Mouse (Mus musculus): Measurements from ENCODE around the gene Zfp654. TPM values are rescaled to one million over a fixed set of nuclear protein-coding genes. Genes with fewer than 3 reads are reported as not detected.

Gene Zfp654
- polyA plus RNA-seq, 1 experiment from 2014 or later: 8.0 TPM

GRCm38 (mm10) chr16:64856946-64857345, 5.5 kb upstream of the Zfp654 start:
- Histone ChIP-seq H3K4me3 (ENCODE audit: low read depth, low read length) (no peak overlapping the region), H3K27me3 (ENCODE audit: insufficient read depth, low read length) (no peaks in the 10 kb centered on the region), H3K27ac (ENCODE audit: low read depth) (no peak overlapping the region), H3K9me3 (ENCODE audit: low read depth, low read length) (no peaks in the 10 kb centered on the region), H3K9ac (no peak overlapping the region), H3K4me1 (ENCODE audit: insufficient read depth) (0 out of 2 replicates have a peak, but pooled peaks cover 2% of the 10 kb centered on the region), H3K36me3 (ENCODE audit: insufficient read depth) (peaks cover 41% of the 10 kb centered on the region), H3K4me2 (no peak overlapping the region)
- no peak for DNase-seq
- no peak for TF ChIP-seq CTCF (IDR thresholded peaks at IDR 0.05; ENCODE audit: low read depth)
- no peak for ATAC-seq (ENCODE audit: insufficient read depth)
- WGBS: 85% methylated on average over 3 of the region's 3 CpGs

- WGBS: 4% methylated on average over 14 of the region's 14 CpGs
- Histone ChIP-seq H3K9ac (peak overlapping the region; percentile 87), H3K27me3 (ENCODE audit: insufficient read depth, low read length) (no peaks in the 10 kb centered on the region), H3K4me3 (ENCODE audit: low read depth, low read length) (peak overlapping the region; percentile 94), H3K27ac (ENCODE audit: low read depth) (peak overlapping the region; percentile 97), H3K36me3 (ENCODE audit: insufficient read depth) (peaks cover 37% of the 10 kb centered on the region), H3K4me1 (ENCODE audit: insufficient read depth) (0 out of 2 replicates have a peak, but pooled peaks cover 2% of the 10 kb centered on the region), H3K4me2 (peak overlapping the region; percentile 75), H3K9me3 (ENCODE audit: low read depth, low read length) (no peaks in the 10 kb centered on the region)
- DNase-seq: no peak
- no peak for ATAC-seq (ENCODE audit: insufficient read depth)
- no peak for TF ChIP-seq CTCF (IDR thresholded peaks at IDR 0.05; ENCODE audit: low read depth)
These were observed 1.4 kb upstream of the Zfp654 start for GRCm38 (mm10) chr16:64852891-64853290.

GRCm38 (mm10) chr16:64852441-64852871, 1.0 kb upstream of the Zfp654 start:
- peak overlapping the region; percentile 87 for H3K9ac ChIP-seq
- no peaks in the 10 kb centered on the region for H3K27me3 ChIP-seq (ENCODE audit: insufficient read depth, low read length)
- 0 out of 2 replicates have a peak, but pooled peaks cover 2% of the 10 kb centered on the region for H3K4me1 ChIP-seq (ENCODE audit: insufficient read depth)
- ATAC-seq (ENCODE audit: insufficient read depth): peak; percentile 10
- under 1% methylated on average over 52 of the region's 53 CpGs for WGBS
- peak overlapping the region; percentile 75 for H3K4me2 ChIP-seq
- H3K36me3 ChIP-seq (ENCODE audit: insufficient read depth): peaks cover 33% of the 10 kb centered on the region
- H3K4me3 ChIP-seq (ENCODE audit: low read depth, low read length): peak overlapping the region; percentile 94
- no peak for TF ChIP-seq CTCF (IDR thresholded peaks at IDR 0.05; ENCODE audit: low read depth)
- H3K27ac ChIP-seq (ENCODE audit: low read depth): peak overlapping the region; percentile 97
- H3K9me3 ChIP-seq (ENCODE audit: low read depth, low read length): no peaks in the 10 kb centered on the region
- peak; percentile 57 for DNase-seq

- Histone ChIP-seq H3K4me3 (ENCODE audit: low read depth, low read length) (peak overlapping the region; percentile 94), H3K9ac (peak overlapping the region; percentile 95), H3K4me1 (ENCODE audit: insufficient read depth) (0 out of 2 replicates have a peak, but pooled peaks cover 2% of the 10 kb centered on the region), H3K27ac (ENCODE audit: low read depth) (peak overlapping the region; percentile 92), H3K9me3 (ENCODE audit: low read depth, low read length) (no peaks in the 10 kb centered on the region), H3K27me3 (ENCODE audit: insufficient read depth, low read length) (no peaks in the 10 kb centered on the region), H3K4me2 (peak overlapping the region; percentile 88), H3K36me3 (ENCODE audit: insufficient read depth) (peaks cover 22% of the 10 kb centered on the region)
- ATAC-seq (ENCODE audit: insufficient read depth) (peak; percentile 52), DNase-seq (no peak)
- no peak for TF ChIP-seq CTCF (IDR thresholded peaks at IDR 0.05; ENCODE audit: low read depth)
- 0% methylated on average over 30 of the region's 45 CpGs for WGBS
These were observed 328 bp downstream of the Zfp654 start for GRCm38 (mm10) chr16:64851085-64851562.

- Histone ChIP-seq H3K27me3 (ENCODE audit: insufficient read depth, low read length) (no peaks in the 10 kb centered on the region), H3K4me1 (ENCODE audit: insufficient read depth) (0 out of 2 replicates have a peak, but pooled peaks cover 2% of the 10 kb centered on the region), H3K9me3 (ENCODE audit: low read depth, low read length) (no peaks in the 10 kb centered on the region), H3K27ac (ENCODE audit: low read depth) (peak overlapping the region; percentile 92; the same call in 1 of the 2 replicates), H3K9ac (peak overlapping the region; percentile 95), H3K4me2 (peak overlapping the region; percentile 88), H3K36me3 (ENCODE audit: insufficient read depth) (peaks cover 15% of the 10 kb centered on the region), H3K4me3 (ENCODE audit: low read depth, low read length) (peak overlapping the region; percentile 94)
- DNase-seq (peak; percentile 48), ATAC-seq (ENCODE audit: insufficient read depth) (peak; percentile 0; the same call in 1 of the 2 replicates)
- WGBS: 1% methylated on average over 16 of the region's 16 CpGs
- TF ChIP-seq CTCF (IDR thresholded peaks at IDR 0.05; ENCODE audit: low read depth): no peak
These were observed 966 bp downstream of the Zfp654 start for GRCm38 (mm10) chr16:64850287-64851084.

GRCm38 (mm10) chr16:64845947-64846346, 5.5 kb downstream of the Zfp654 start:
- whole genome bisulfite sequencing: 82% methylated on average over 8 of the region's 8 CpGs

GRCm38 (mm10) chr16:64842374-64842729, 9.1 kb downstream of the Zfp654 start:
- no peaks in the 10 kb centered on the region for H3K36me3 ChIP-seq (ENCODE audit: insufficient read depth)
- H3K9me3 ChIP-seq (ENCODE audit: low read depth, low read length): no peaks in the 10 kb centered on the region
- no peak for ATAC-seq (ENCODE audit: insufficient read depth)
- DNase-seq: no peak
- H3K9ac ChIP-seq: no peak overlapping the region
- WGBS: 93% methylated on average over 3 of the region's 3 CpGs
- no peak overlapping the region for H3K4me2 ChIP-seq
- H3K27ac ChIP-seq (ENCODE audit: low read depth): no peak overlapping the region
- H3K4me1 ChIP-seq (ENCODE audit: insufficient read depth): no peaks in the 10 kb centered on the region
- TF ChIP-seq CTCF (IDR thresholded peaks at IDR 0.05; ENCODE audit: low read depth): 0 out of 2 replicates have a peak, but pooled peaks have one; percentile 23
- H3K27me3 ChIP-seq (ENCODE audit: insufficient read depth, low read length): no peaks in the 10 kb centered on the region
- H3K4me3 ChIP-seq (ENCODE audit: low read depth, low read length): no peak overlapping the region

More at GRCm38 (mm10) chr16:64845947-64846346, 5.5 kb downstream of the Zfp654 start:
- peak; percentile 20; the same call in 1 of the 2 replicates for TF ChIP-seq CTCF (IDR thresholded peaks at IDR 0.05; ENCODE audit: low read depth)
- no peak overlapping the region for H3K9ac ChIP-seq
- no peaks in the 10 kb centered on the region for H3K4me1 ChIP-seq (ENCODE audit: insufficient read depth)
- no peak overlapping the region for H3K4me3 ChIP-seq (ENCODE audit: low read depth, low read length)
- no peak for DNase-seq
- no peaks in the 10 kb centered on the region for H3K9me3 ChIP-seq (ENCODE audit: low read depth, low read length)
- H3K27me3 ChIP-seq (ENCODE audit: insufficient read depth, low read length): no peaks in the 10 kb centered on the region
- no peak for ATAC-seq (ENCODE audit: insufficient read depth)
- no peak overlapping the region for H3K27ac ChIP-seq (ENCODE audit: low read depth)
- H3K36me3 ChIP-seq (ENCODE audit: insufficient read depth): no peaks in the 10 kb centered on the region
- H3K4me2 ChIP-seq: no peak overlapping the region
